Mouse (Mus musculus): ENCODE data around the gene Commd7. TPM values are rescaled to one million over a fixed set of nuclear protein-coding genes. Genes with fewer than 3 reads are reported as not detected.
"Not testable (repeated sequence)": the region's sequence is repeated elsewhere in the genome, so short reads cannot be mapped to it uniquely, and the experiment has no call there.

Gene Commd7
- polyA plus RNA-seq, 1 experiment = 0.38 TPM

- H3K4me1 ChIP-seq (ENCODE audit: control insufficient read depth) = no peaks in the 10 kb centered on the region
- no peaks in the 10 kb centered on the region for H3K9me3 ChIP-seq (ENCODE audit: control insufficient read depth, low read length)
- H3K36me3 ChIP-seq (ENCODE audit: control insufficient read depth) = no peaks in the 10 kb centered on the region; the same call in 1 of the 2 replicates
- no peaks in the 10 kb centered on the region for H3K27me3 ChIP-seq (ENCODE audit: control insufficient read depth)
- H3K4me3 ChIP-seq (replicated peaks) = no peak overlapping the region
- no peak for TF ChIP-seq TAL1 (IDR thresholded peaks at IDR 0.05; ENCODE audit: low read length)
- no peak for TF ChIP-seq GATA1 (IDR thresholded peaks at IDR 0.05; ENCODE audit: low read length)
These were observed 28.0 kb upstream of the Commd7 start for GRCm38 (mm10) chr2:153660616-153661015.

DNA sequence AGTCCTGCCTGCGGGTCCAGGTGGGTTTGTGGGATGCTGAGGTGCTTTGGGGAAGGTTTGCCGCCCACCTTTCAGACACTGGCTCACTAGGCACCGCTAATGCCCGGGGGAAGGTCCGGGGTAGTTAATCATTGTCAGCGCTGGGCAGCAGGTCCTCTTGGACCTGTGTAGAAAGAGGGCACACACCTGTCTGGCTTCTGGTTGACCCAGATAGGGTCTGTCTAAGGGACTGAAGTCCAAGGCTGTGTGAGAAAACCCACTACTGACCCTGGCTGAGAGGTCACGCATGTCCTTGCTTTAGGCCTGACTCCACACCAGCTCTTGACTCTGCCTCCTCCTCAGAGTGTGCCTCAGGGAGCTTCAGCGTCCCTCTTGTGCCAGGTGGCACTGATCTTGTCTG, 25.1 kb upstream of the Commd7 start:
- H3K4me1 ChIP-seq (ENCODE audit: control insufficient read depth); H3K9me3 ChIP-seq (ENCODE audit: control insufficient read depth, low read length); H3K27me3 ChIP-seq (ENCODE audit: control insufficient read depth); H3K36me3 ChIP-seq (ENCODE audit: control insufficient read depth); H3K4me3 ChIP-seq (replicated peaks): not testable (repeated sequence)

GRCm38 (mm10) chr2:153651681-153652080, 19.1 kb upstream of the Commd7 start:
- H3K36me3 ChIP-seq (ENCODE audit: control insufficient read depth) = no peaks in the 10 kb centered on the region
- peaks cover 29% of the 10 kb centered on the region for H3K27me3 ChIP-seq (ENCODE audit: control insufficient read depth)
- no peaks in the 10 kb centered on the region for H3K9me3 ChIP-seq (ENCODE audit: control insufficient read depth, low read length)
- no peak for TF ChIP-seq TAL1 (IDR thresholded peaks at IDR 0.05; ENCODE audit: low read length)
- no peak for TF ChIP-seq GATA1 (IDR thresholded peaks at IDR 0.05; ENCODE audit: low read length)
- peaks cover 22% of the 10 kb centered on the region for H3K4me1 ChIP-seq (ENCODE audit: control insufficient read depth)
- no peak overlapping the region for H3K4me3 ChIP-seq (replicated peaks)

GRCm38 (mm10) chr2:153650014-153650687, 17.6 kb upstream of the Commd7 start:
- peak overlapping the region; percentile 71 for H3K4me3 ChIP-seq (replicated peaks)
- H3K27me3 ChIP-seq (ENCODE audit: control insufficient read depth) = peaks cover 29% of the 10 kb centered on the region
- no peaks in the 10 kb centered on the region for H3K36me3 ChIP-seq (ENCODE audit: control insufficient read depth)
- peaks cover 22% of the 10 kb centered on the region for H3K4me1 ChIP-seq (ENCODE audit: control insufficient read depth)
- no peaks in the 10 kb centered on the region for H3K9me3 ChIP-seq (ENCODE audit: control insufficient read depth, low read length)
- TF ChIP-seq TAL1 (IDR thresholded peaks at IDR 0.05; ENCODE audit: low read length) = no peak
- no peak for TF ChIP-seq GATA1 (IDR thresholded peaks at IDR 0.05; ENCODE audit: low read length)

DNA sequence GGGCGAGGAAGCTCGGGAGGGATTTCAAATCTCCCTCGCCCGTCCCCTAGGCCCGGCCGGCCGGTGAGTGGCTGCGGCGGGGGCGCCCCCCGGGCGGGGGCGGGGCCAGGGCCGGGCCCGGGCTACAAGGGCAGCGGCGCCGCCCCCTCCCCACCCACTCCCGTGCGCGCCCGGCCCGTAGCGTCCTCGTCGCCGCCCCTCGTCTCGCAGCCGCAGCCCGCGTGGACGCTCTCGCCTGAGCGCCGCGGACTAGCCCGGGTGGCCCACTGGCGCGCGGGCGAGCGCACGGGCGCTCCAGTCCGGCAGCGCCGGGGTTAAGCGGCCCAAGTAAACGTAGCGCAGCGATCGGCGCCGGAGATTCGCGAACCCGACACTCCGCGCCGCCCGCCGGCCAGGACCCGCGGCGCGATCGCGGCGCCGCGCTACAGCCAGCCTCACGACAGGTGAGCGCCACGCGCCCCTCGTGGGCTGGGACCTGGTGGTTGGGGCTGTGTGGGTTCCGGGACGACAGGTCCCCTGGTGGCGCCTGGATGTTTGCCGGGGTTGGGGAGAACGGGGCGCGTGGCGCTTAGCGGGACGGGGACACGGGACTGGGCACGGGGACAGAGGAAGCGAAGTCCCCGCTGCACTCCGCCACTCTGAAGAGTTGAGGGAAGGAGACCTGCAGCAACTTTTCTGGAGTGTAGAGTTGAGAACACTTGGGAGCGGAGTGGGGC, 16.9 kb upstream of the Commd7 start, which contains the start of gene Dnmt3b:
Gene Dnmt3b (plus strand): TSS at position 153 of the 716 bp plus-strand sequence.
- peaks cover 22% of the 10 kb centered on the region for H3K4me1 ChIP-seq (ENCODE audit: control insufficient read depth)
- H3K9me3 ChIP-seq (ENCODE audit: control insufficient read depth, low read length) = no peaks in the 10 kb centered on the region

DNA sequence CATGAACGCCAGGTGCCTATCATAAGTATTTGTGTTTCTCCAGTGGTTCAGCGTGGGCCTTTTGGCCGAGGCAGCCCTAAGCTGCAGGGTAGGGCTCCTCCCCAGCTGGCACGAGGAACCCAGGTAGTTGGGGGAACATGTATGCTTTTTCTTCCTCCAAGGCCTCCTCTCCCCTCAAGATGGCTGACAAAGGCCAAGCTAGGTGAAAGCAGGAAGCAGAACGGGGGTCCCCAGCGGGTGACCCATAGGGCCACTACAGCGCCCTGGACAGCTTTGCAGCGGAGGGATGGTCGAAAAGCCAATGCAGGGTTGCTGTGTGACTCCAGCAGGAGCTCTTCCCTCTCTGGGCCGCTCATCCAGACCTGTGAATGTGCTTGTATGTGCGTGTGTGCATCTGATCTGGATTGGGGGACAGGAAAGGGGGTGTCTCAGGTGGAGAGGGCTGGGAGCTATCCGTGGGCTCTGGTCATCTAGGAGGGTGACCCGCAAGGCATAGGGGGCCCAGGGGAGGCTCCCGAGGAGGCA, 16.3 kb upstream of the Commd7 start:
- peaks cover 29% of the 10 kb centered on the region for H3K27me3 ChIP-seq (ENCODE audit: control insufficient read depth)
- TF ChIP-seq GATA1 (IDR thresholded peaks at IDR 0.05; ENCODE audit: low read length) (no peak), TAL1 (IDR thresholded peaks at IDR 0.05; ENCODE audit: low read length) (no peak)
- peak overlapping the region; percentile 71 for H3K4me3 ChIP-seq (replicated peaks)
- no peaks in the 10 kb centered on the region for H3K36me3 ChIP-seq (ENCODE audit: control insufficient read depth)
- H3K4me1 ChIP-seq (ENCODE audit: control insufficient read depth) = peaks cover 22% of the 10 kb centered on the region
- no peaks in the 10 kb centered on the region for H3K9me3 ChIP-seq (ENCODE audit: control insufficient read depth, low read length)

More for the DNA sequence above, 16.9 kb upstream of the Commd7 start, which contains the start of gene Dnmt3b:
- TF ChIP-seq GATA1 (IDR thresholded peaks at IDR 0.05; ENCODE audit: low read length) (no peak), TAL1 (IDR thresholded peaks at IDR 0.05; ENCODE audit: low read length) (no peak)
- Histone ChIP-seq H3K27me3 (ENCODE audit: control insufficient read depth) (peaks cover 29% of the 10 kb centered on the region), H3K36me3 (ENCODE audit: control insufficient read depth) (no peaks in the 10 kb centered on the region), H3K4me3 (replicated peaks) (peak within 1 kb of the TSS; percentile 71)

DNA sequence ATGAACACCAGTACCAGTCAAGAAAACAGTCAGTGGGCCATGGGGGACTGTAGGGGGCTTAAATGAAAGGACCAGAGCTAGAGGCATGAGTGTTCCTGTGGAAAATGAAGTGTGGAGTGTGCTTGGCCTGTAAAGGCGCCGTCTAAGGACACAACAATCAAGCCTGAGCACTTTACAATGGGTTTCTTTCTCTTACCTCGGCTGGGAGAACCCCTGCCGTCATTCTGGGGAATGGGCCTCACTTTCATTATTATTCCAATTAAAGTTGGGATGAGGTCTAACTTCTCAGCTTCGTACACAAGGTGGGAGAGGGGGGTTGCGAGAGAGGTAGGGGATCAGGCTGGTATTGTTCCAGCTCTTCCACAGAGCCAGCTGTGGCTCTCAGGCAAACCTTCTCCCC, 10.4 kb upstream of the Commd7 start:
- Histone ChIP-seq H3K36me3 (ENCODE audit: control insufficient read depth) (no peaks in the 10 kb centered on the region), H3K9me3 (ENCODE audit: control insufficient read depth, low read length) (no peaks in the 10 kb centered on the region), H3K4me3 (replicated peaks) (no peak overlapping the region), H3K27me3 (ENCODE audit: control insufficient read depth) (peaks cover 2% of the 10 kb centered on the region; the same call in 1 of the 2 replicates), H3K4me1 (ENCODE audit: control insufficient read depth) (no peaks in the 10 kb centered on the region)
- no peak for TF ChIP-seq TAL1 (IDR thresholded peaks at IDR 0.05; ENCODE audit: low read length)
- no peak for TF ChIP-seq GATA1 (IDR thresholded peaks at IDR 0.05; ENCODE audit: low read length)

DNA sequence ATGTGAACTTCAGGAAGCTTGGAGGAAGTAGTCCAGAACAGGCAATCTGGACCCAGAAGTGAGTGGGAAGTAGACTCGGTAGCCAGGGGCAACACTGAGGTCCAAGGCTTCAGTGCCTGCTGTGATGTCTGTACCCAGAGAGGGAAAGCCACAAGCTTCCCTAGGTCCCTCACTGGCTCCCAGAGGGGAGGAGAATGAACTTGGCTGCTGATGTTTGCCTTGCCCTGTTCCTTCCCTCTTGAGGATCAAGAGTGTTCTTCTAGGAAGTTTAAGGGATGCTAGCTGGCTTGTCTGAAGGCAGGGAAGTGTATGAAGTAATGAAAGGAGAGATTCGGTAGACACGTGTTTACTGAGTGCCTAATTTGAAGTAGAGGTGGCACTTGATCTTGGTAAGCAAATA, 9.9 kb upstream of the Commd7 start:
- no peaks in the 10 kb centered on the region for H3K4me1 ChIP-seq (ENCODE audit: control insufficient read depth)
- TF ChIP-seq TAL1 (IDR thresholded peaks at IDR 0.05; ENCODE audit: low read length) = no peak
- no peak for TF ChIP-seq GATA1 (IDR thresholded peaks at IDR 0.05; ENCODE audit: low read length)
- no peaks in the 10 kb centered on the region for H3K36me3 ChIP-seq (ENCODE audit: control insufficient read depth)
- H3K27me3 ChIP-seq (ENCODE audit: control insufficient read depth) = peaks cover 2% of the 10 kb centered on the region; the same call in 1 of the 2 replicates
- H3K9me3 ChIP-seq (ENCODE audit: control insufficient read depth, low read length) = no peaks in the 10 kb centered on the region
- no peak overlapping the region for H3K4me3 ChIP-seq (replicated peaks)

- H3K4me1 ChIP-seq (ENCODE audit: control insufficient read depth) = no peaks in the 10 kb centered on the region
- TF ChIP-seq TAL1 (IDR thresholded peaks at IDR 0.05; ENCODE audit: low read length) (no peak), GATA1 (IDR thresholded peaks at IDR 0.05; ENCODE audit: low read length) (no peak)
- no peaks in the 10 kb centered on the region for H3K9me3 ChIP-seq (ENCODE audit: control insufficient read depth, low read length)
- no peak overlapping the region for H3K4me3 ChIP-seq (replicated peaks)
- H3K36me3 ChIP-seq (ENCODE audit: control insufficient read depth) = no peaks in the 10 kb centered on the region
- peaks cover 2% of the 10 kb centered on the region; the same call in 1 of the 2 replicates for H3K27me3 ChIP-seq (ENCODE audit: control insufficient read depth)
These were observed 6.5 kb upstream of the Commd7 start for GRCm38 (mm10) chr2:153638977-153639680.
